Mouse (Mus musculus): ENCODE measurements at regions not wholly inside any gene's neighbourhood (a gene's known extent, or its start where the extent isn't known, plus 50 kb on each side); places are given as distances from the start of the nearest gene placed in this dataset.

DNA sequence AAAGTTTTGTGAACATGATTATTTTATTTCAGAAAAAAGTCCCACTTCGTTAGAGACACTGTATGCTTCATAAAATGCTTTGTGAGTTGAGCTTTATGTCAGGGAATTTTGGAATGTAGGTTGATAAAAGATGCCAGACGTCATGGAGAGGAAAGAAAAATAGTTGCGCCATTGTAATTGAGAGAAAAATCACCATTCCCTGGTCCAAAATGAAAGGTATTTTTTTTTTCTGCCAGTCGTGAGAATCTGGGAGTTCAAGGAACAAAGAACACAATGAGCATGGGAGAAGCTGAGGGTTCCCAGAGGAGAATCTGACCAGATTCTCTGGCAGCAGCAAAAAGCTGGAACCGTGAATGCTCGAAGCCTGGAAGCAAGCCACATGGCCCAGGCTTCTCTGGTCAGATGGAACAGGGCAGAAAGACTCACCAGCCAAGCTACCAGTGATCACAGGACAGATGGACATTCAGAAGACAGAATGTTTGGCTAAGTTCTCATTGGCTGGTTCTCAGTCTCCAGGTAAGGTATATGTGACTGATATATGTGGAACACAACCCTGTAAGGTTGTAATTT, 247.5 kb downstream of the Dnajb9 start:
- H3K36me3 ChIP-seq (replicated peaks), result no peaks in the 10 kb centered on the region
- DNase-seq (ENCODE audit: low spot score) (no peak), ATAC-seq (ENCODE audit: extremely low read depth, insufficient number of reproducible peaks, low FRiP score, poor library complexity, severe bottlenecking) (no peak)
- peaks cover 8% of the 10 kb centered on the region; the same call in 1 of the 2 replicates for H3K9me3 ChIP-seq (replicated peaks)
- no peaks in the 10 kb centered on the region for H3K4me1 ChIP-seq (ENCODE audit: insufficient read depth, low read depth, low read length)
- H3K4me3 ChIP-seq (ENCODE audit: low read depth, low read length), result no peak overlapping the region
- H3K27me3 ChIP-seq (ENCODE audit: insufficient read depth, low read length), result no peaks in the 10 kb centered on the region
- TF ChIP-seq GATA2 (IDR thresholded peaks at IDR 0.05; ENCODE audit: borderline replicate concordance, low read depth, low read length) (no peak), CTCF (IDR thresholded peaks at IDR 0.05; ENCODE audit: low read depth, low read length) (no peak), POLR2AphosphoS5 (IDR thresholded peaks at IDR 0.05; ENCODE audit: insufficient replicate concordance, low read depth, low read length) (no peak), TAL1 (conservative IDR thresholded peaks at IDR 0.05; ENCODE audit: low read depth, low read length) (no peak)

DNA sequence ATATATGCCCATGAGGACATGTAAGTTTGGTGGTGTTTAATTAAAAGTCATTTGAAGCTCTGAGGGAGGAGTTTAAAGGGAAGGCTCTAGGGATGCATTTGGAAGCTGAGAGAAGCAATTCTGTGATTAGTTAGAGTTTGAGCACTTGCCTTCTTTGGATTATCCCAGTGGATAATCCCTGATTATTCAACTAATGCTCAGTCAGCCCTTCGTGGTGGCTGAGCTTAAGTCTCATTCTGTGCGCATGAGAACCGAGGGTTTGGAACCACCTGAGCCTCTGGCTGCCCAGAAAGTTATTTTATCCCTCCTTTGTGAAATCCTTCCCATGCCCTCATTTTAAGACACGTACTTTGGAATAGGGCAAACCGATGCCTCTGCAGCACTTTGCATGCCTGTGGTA, 285.9 kb downstream of the Dnajb9 start:
- no peaks in the 10 kb centered on the region for H3K36me3 ChIP-seq (replicated peaks)
- H3K27me3 ChIP-seq (ENCODE audit: insufficient read depth, low read length), result no peaks in the 10 kb centered on the region
- no peak for TF ChIP-seq CTCF (IDR thresholded peaks at IDR 0.05; ENCODE audit: low read depth, low read length)
- no peak for TF ChIP-seq GATA2 (IDR thresholded peaks at IDR 0.05; ENCODE audit: borderline replicate concordance, low read depth, low read length)
- no peak for TF ChIP-seq TAL1 (conservative IDR thresholded peaks at IDR 0.05; ENCODE audit: low read depth, low read length)
- TF ChIP-seq GATA1 (IDR thresholded peaks at IDR 0.05; ENCODE audit: borderline replicate concordance, low read length), result no peak
- TF ChIP-seq POLR2AphosphoS5 (IDR thresholded peaks at IDR 0.05; ENCODE audit: insufficient replicate concordance, low read depth, low read length), result no peak
- ATAC-seq (ENCODE audit: extremely low read depth, insufficient number of reproducible peaks, low FRiP score, poor library complexity, severe bottlenecking) (no peak), DNase-seq (ENCODE audit: low spot score) (no peak)
- peaks cover 9% of the 10 kb centered on the region for H3K9me3 ChIP-seq (replicated peaks)
- no peaks in the 10 kb centered on the region for H3K4me1 ChIP-seq (ENCODE audit: insufficient read depth, low read depth, low read length)
- H3K4me3 ChIP-seq (ENCODE audit: low read depth, low read length), result no peak overlapping the region

DNA sequence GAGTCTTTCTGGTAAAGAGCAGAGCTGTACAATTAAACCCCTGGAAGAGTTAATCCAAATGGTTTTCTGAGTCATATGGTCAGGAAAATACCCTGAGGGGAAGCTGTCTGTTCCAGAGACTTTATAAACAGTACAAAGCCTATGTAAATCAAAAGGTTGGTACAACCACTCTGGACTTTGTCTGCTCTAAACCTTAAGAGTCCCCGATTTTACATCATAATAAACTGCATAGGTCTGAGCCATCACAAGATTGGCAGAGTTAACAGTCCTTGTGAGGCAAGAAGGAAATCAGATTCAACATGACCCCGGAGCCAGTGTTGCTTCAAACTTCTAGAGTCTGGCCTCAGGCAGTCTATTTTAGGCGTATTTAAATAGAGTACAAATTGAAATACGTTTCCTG, 289.7 kb downstream of the Dnajb9 start:
- H3K4me3 ChIP-seq (ENCODE audit: low read depth, low read length), result no peak overlapping the region
- peaks cover 5% of the 10 kb centered on the region for H3K9me3 ChIP-seq (replicated peaks)
- no peak for DNase-seq (ENCODE audit: low spot score)
- TF ChIP-seq POLR2AphosphoS5 (IDR thresholded peaks at IDR 0.05; ENCODE audit: insufficient replicate concordance, low read depth, low read length) (no peak), GATA2 (IDR thresholded peaks at IDR 0.05; ENCODE audit: borderline replicate concordance, low read depth, low read length) (no peak), GATA1 (IDR thresholded peaks at IDR 0.05; ENCODE audit: borderline replicate concordance, low read length) (no peak), TAL1 (conservative IDR thresholded peaks at IDR 0.05; ENCODE audit: low read depth, low read length) (no peak), CTCF (IDR thresholded peaks at IDR 0.05; ENCODE audit: low read depth, low read length) (no peak)
- no peaks in the 10 kb centered on the region for H3K36me3 ChIP-seq (replicated peaks)
- no peaks in the 10 kb centered on the region for H3K27me3 ChIP-seq (ENCODE audit: insufficient read depth, low read length)
- no peak for ATAC-seq (ENCODE audit: extremely low read depth, insufficient number of reproducible peaks, low FRiP score, poor library complexity, severe bottlenecking)
- no peaks in the 10 kb centered on the region for H3K4me1 ChIP-seq (ENCODE audit: insufficient read depth, low read depth, low read length)

DNA sequence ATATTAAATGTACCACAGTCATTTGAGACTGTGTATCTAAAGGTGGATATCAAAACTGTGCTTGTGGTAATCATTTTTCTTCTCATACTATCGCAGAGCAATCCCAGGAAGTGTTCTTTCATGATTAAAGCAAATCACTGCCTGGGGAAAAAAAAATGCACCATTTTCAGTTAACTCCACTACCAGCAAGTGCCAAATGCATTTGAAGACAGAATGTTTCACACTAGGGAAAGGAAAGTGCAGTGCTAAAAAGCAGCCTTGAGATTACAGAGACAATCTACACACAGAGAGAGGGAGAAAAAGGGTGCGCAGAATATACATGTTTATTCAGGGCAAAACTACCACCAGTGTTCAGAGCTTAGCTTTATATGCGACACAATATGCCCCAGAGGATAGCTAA, 291.0 kb downstream of the Dnajb9 start:
- Histone ChIP-seq H3K27me3 (ENCODE audit: insufficient read depth, low read length) (no peaks in the 10 kb centered on the region), H3K4me1 (ENCODE audit: insufficient read depth, low read depth, low read length) (no peaks in the 10 kb centered on the region), H3K4me3 (ENCODE audit: low read depth, low read length) (no peak overlapping the region), H3K9me3 (replicated peaks) (peaks cover 5% of the 10 kb centered on the region), H3K36me3 (replicated peaks) (no peaks in the 10 kb centered on the region)
- DNase-seq (ENCODE audit: low spot score) (no peak), ATAC-seq (ENCODE audit: extremely low read depth, insufficient number of reproducible peaks, low FRiP score, poor library complexity, severe bottlenecking) (no peak)
- TF ChIP-seq TAL1 (conservative IDR thresholded peaks at IDR 0.05; ENCODE audit: low read depth, low read length) (no peak), POLR2AphosphoS5 (IDR thresholded peaks at IDR 0.05; ENCODE audit: insufficient replicate concordance, low read depth, low read length) (no peak), GATA1 (IDR thresholded peaks at IDR 0.05; ENCODE audit: borderline replicate concordance, low read length) (no peak), GATA2 (IDR thresholded peaks at IDR 0.05; ENCODE audit: borderline replicate concordance, low read depth, low read length) (no peak), CTCF (IDR thresholded peaks at IDR 0.05; ENCODE audit: low read depth, low read length) (no peak)

GRCm38 (mm10) chr12:43916779-43917178, 293.3 kb downstream of the Dnajb9 start:
- no peak for TF ChIP-seq POLR2AphosphoS5 (IDR thresholded peaks at IDR 0.05; ENCODE audit: insufficient replicate concordance, low read depth, low read length)
- TF ChIP-seq CTCF (IDR thresholded peaks at IDR 0.05; ENCODE audit: low read depth, low read length), result no peak
- TF ChIP-seq GATA1 (IDR thresholded peaks at IDR 0.05; ENCODE audit: borderline replicate concordance, low read length), result no peak
- TF ChIP-seq GATA2 (IDR thresholded peaks at IDR 0.05; ENCODE audit: borderline replicate concordance, low read depth, low read length), result no peak
- no peak for TF ChIP-seq TAL1 (conservative IDR thresholded peaks at IDR 0.05; ENCODE audit: low read depth, low read length)

DNA sequence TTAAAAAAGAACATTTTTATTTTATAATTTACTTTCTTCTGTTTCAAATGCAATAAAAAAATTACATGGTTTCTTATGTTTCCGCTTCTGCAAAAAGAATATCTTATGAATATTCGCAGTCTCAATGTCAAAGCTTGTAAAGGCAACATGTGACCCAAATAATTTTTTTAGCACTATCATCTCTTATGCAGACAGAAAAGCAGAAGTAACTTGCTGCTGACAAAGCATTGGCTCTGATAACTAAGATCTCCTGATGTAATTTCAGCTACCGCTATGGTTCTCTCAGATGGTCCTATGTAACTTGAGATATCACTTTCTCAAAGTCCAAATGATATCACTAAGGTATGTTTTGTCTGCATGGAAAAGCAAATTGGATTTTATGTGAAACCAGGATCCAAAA, 310.9 kb downstream of the Dnajb9 start:
- TF ChIP-seq GATA2 (IDR thresholded peaks at IDR 0.05; ENCODE audit: borderline replicate concordance, low read depth, low read length) (no peak), POLR2AphosphoS5 (IDR thresholded peaks at IDR 0.05; ENCODE audit: insufficient replicate concordance, low read depth, low read length) (no peak), GATA1 (IDR thresholded peaks at IDR 0.05; ENCODE audit: borderline replicate concordance, low read length) (no peak), CTCF (IDR thresholded peaks at IDR 0.05; ENCODE audit: low read depth, low read length) (no peak), TAL1 (conservative IDR thresholded peaks at IDR 0.05; ENCODE audit: low read depth, low read length) (no peak)
- ATAC-seq (ENCODE audit: extremely low read depth, insufficient number of reproducible peaks, low FRiP score, poor library complexity, severe bottlenecking), result no peak
- Histone ChIP-seq H3K9me3 (replicated peaks) (peaks cover 7% of the 10 kb centered on the region), H3K27me3 (ENCODE audit: insufficient read depth, low read length) (no peaks in the 10 kb centered on the region), H3K4me3 (ENCODE audit: low read depth, low read length) (no peak overlapping the region), H3K4me1 (ENCODE audit: insufficient read depth, low read depth, low read length) (no peaks in the 10 kb centered on the region), H3K36me3 (replicated peaks) (no peaks in the 10 kb centered on the region)
- DNase-seq (ENCODE audit: low spot score), result no peak

More at GRCm38 (mm10) chr12:43916779-43917178, 293.3 kb downstream of the Dnajb9 start:
- no peaks in the 10 kb centered on the region for H3K36me3 ChIP-seq (replicated peaks)
- H3K27me3 ChIP-seq (ENCODE audit: insufficient read depth, low read length), result no peaks in the 10 kb centered on the region
- no peak for ATAC-seq (ENCODE audit: extremely low read depth, insufficient number of reproducible peaks, low FRiP score, poor library complexity, severe bottlenecking)
- DNase-seq (ENCODE audit: low spot score), result no peak
- H3K4me1 ChIP-seq (ENCODE audit: insufficient read depth, low read depth, low read length), result no peaks in the 10 kb centered on the region
- no peak overlapping the region for H3K4me3 ChIP-seq (ENCODE audit: low read depth, low read length)
- peaks cover 2% of the 10 kb centered on the region; the same call in 1 of the 2 replicates for H3K9me3 ChIP-seq (replicated peaks)
